ENCODE assay signal across 8 mouse cellular contexts in genomic region chr19:11770205-11770892, GRCm38 (mm10). TPM values are rescaled to one million over a fixed set of nuclear protein-coding genes. Genes with fewer than 3 reads are reported as not detected.
DNase-seq lines count a peak whose midpoint lies in the region; ATAC-seq and TF ChIP-seq lines count a peak whose summit lies in the region.

Gene Mrpl16 (plus strand): TSS chr19:11770391.

- no peak for TF ChIP-seq CTCF in MEL (IDR thresholded peaks at IDR 0.05 in 2 of 3, conservative IDR thresholded peaks at IDR 0.05 in 1 of 3; ENCODE audit: control insufficient read depth in 1 of 3, insufficient read depth in 1 of 3, low read depth in 2 of 3, low read length in 3 of 3, poor library complexity in 1 of 3, severe bottlenecking in 1 of 3)
- TF ChIP-seq CTCF in cerebellum, adult 2 months (IDR thresholded peaks at IDR 0.05; ENCODE audit: borderline replicate concordance, insufficient read depth, low read depth, low read length): no peak
- TF ChIP-seq CTCF in forebrain, postnatal 0 days (IDR thresholded peaks at IDR 0.05; ENCODE audit: low read depth): no peak

- peak within 1 kb of the TSS; percentile 46 for H3K27ac ChIP-seq in MEL (ENCODE audit: control insufficient read depth, low read depth, low read length)
- 0 out of 2 replicates have a peak within 1 kb of the TSS, but pooled peaks have one; percentile 16 for H3K27ac ChIP-seq in cerebellum, adult 2 months (ENCODE audit: insufficient read depth, low read length)
- 0 out of 2 replicates have a peak within 1 kb of the TSS, but pooled peaks have one; percentile 52 for H3K27ac ChIP-seq in forebrain, postnatal 0 days (ENCODE audit: low read depth, low read length)
- H3K27ac ChIP-seq in lung, embryonic 15.5 days: peak within 1 kb of the TSS; percentile 45

- H3K4me2 ChIP-seq in forebrain, postnatal 0 days (ENCODE audit: low read depth): peak within 1 kb of the TSS; percentile 74
- H3K4me2 ChIP-seq in lung, embryonic 15.5 days: peak within 1 kb of the TSS; percentile 76

- H3K36me3 ChIP-seq in MEL (ENCODE audit: control insufficient read depth in 1 of 2, insufficient read depth in 2 of 2, low read length in 2 of 2): peaks cover 8 to 13% of the 10 kb centered on the region in 2 experiments
- peaks cover 19% of the 10 kb centered on the region for H3K36me3 ChIP-seq in forebrain, postnatal 0 days (ENCODE audit: insufficient read depth)
- peaks cover 18% of the 10 kb centered on the region for H3K36me3 ChIP-seq in lung, embryonic 15.5 days

- H3K9ac ChIP-seq in MEL (ENCODE audit: control insufficient read depth, low read depth, low read length, poor library complexity, severe bottlenecking): peak within 1 kb of the TSS; percentile 86
- peak within 1 kb of the TSS; percentile 68 for H3K9ac ChIP-seq in forebrain, postnatal 0 days
- peak within 1 kb of the TSS; percentile 71 for H3K9ac ChIP-seq in lung, embryonic 15.5 days

- no peaks in the 10 kb centered on the region for H3K27me3 ChIP-seq in MEL (ENCODE audit: control insufficient read depth in 1 of 2, insufficient read depth in 2 of 2, low read length in 2 of 2)
- H3K27me3 ChIP-seq in cerebellum, adult 2 months (ENCODE audit: control insufficient read depth, insufficient read depth, low read length): no peaks in the 10 kb centered on the region
- no peaks in the 10 kb centered on the region for H3K27me3 ChIP-seq in forebrain, postnatal 0 days (ENCODE audit: insufficient read depth, low read length)
- no peaks in the 10 kb centered on the region for H3K27me3 ChIP-seq in lung, embryonic 15.5 days

- peak within 1 kb of the TSS; percentile 59 to 96 for H3K4me3 ChIP-seq in MEL (ENCODE audit: control insufficient read depth in 1 of 2, insufficient read depth in 1 of 2, low read depth in 2 of 2, low read length in 2 of 2)
- peak within 1 kb of the TSS; percentile 88 for H3K4me3 ChIP-seq in cerebellum, adult 2 months (replicated peaks; ENCODE audit: insufficient read depth, low read depth, low read length)
- H3K4me3 ChIP-seq in forebrain, postnatal 0 days (ENCODE audit: low read depth, low read length): peak within 1 kb of the TSS; percentile 68
- peak within 1 kb of the TSS; percentile 69 for H3K4me3 ChIP-seq in lung, embryonic 15.5 days

- H3K9me3 ChIP-seq in MEL (replicated peaks; ENCODE audit: insufficient read depth, low read length): no peaks in the 10 kb centered on the region
- H3K9me3 ChIP-seq in forebrain, postnatal 0 days (ENCODE audit: low read length): no peaks in the 10 kb centered on the region
- H3K9me3 ChIP-seq in lung, embryonic 15.5 days: no peaks in the 10 kb centered on the region

- TF ChIP-seq RAD21 in MEL (IDR thresholded peaks at IDR 0.05; ENCODE audit: low read depth, low read length): no peak

- peaks cover 14% of the 10 kb centered on the region for H3K79me2 ChIP-seq in MEL (ENCODE audit: control insufficient read depth, insufficient read depth, low read length, poor library complexity)

- TF ChIP-seq EP300 in MEL (IDR thresholded peaks at IDR 0.05; ENCODE audit: low read depth in 1 of 2, low read length in 2 of 2): peak in 1 of 2 experiments; percentile 41; a peak in 1 of 4 replicates

- ATAC-seq in forebrain, postnatal 0 days: peak; percentile 94
- peak; percentile 87 for ATAC-seq in lung, embryonic 15.5 days (ENCODE audit: borderline replicate concordance, extremely low read depth, low FRiP score, low TSS enrichment)

- peaks cover 7 to 9% of the 10 kb centered on the region in 2 experiments; a peak in 3 of 4 replicates for H3K4me1 ChIP-seq in MEL (ENCODE audit: control insufficient read depth in 1 of 2, insufficient read depth in 2 of 2, low read length in 2 of 2)
- H3K4me1 ChIP-seq in cerebellum, adult 2 months (ENCODE audit: control insufficient read depth, insufficient read depth, low read length): no peaks in the 10 kb centered on the region
- H3K4me1 ChIP-seq in forebrain, postnatal 0 days (ENCODE audit: insufficient read depth): no peaks in the 10 kb centered on the region
- H3K4me1 ChIP-seq in lung, embryonic 15.5 days: peaks cover 10% of the 10 kb centered on the region

- TF ChIP-seq POLR2A in MEL (IDR thresholded peaks at IDR 0.05; ENCODE audit: control insufficient read depth in 1 of 2, insufficient read depth in 1 of 2, low read depth in 1 of 2, low read length in 2 of 2, poor library complexity in 1 of 2): peak; percentile 51 to 89
- peak; percentile 80; the same call in 1 of the 2 replicates for TF ChIP-seq POLR2A in cerebellum, adult 2 months (IDR thresholded peaks at IDR 0.05; ENCODE audit: borderline replicate concordance, insufficient read depth, low read length)

- DNase-seq in MEL (ENCODE audit: low read depth, low spot score): peak; percentile 96
- peak; percentile 90 to 92 for DNase-seq in cerebellum, adult 2 months
- peak; percentile 94 for DNase-seq in forebrain, postnatal 0 days
- DNase-seq in heart, postnatal 4 days: peak; percentile 93
- DNase-seq in layer of hippocampus, adult 8-10 months (ENCODE audit: low spot score in 2 of 2): peak; percentile 82 to 90
- peak; percentile 68 for DNase-seq in ovary, adult 18-20 months (ENCODE audit: low spot score)
- peak; percentile 92 for DNase-seq in thymus, postnatal 0 days (ENCODE audit: low spot score)

- under 1% methylated on average over 30 of the region's 30 CpGs for WGBS in cerebellum, adult 2 months
- WGBS in forebrain, postnatal 0 days: 2% methylated on average over 30 of the region's 30 CpGs
- under 1% methylated on average over 30 of the region's 30 CpGs for WGBS in lung, embryonic 15.5 days

TF ChIP-seq in MEL, 35 proteins besides CTCF, POLR2A, EP300 and RAD21 (continues in another document):
- TF ChIP-seq POLR2AphosphoS2 (IDR thresholded peaks at IDR 0.05; ENCODE audit: low read length) (peak; percentile 57; the same call in 1 of the 2 replicates), ETS1 (IDR thresholded peaks at IDR 0.05; ENCODE audit: low read depth, low read length) (peak; percentile 77), MEF2A (IDR thresholded peaks at IDR 0.05; ENCODE audit: extremely low read depth, insufficient replicate concordance, low read depth, low read length, poor library complexity, severe bottlenecking) (no peak), USF2 (IDR thresholded peaks at IDR 0.05; ENCODE audit: borderline replicate concordance in 1 of 2, insufficient read depth in 1 of 2, low read depth in 1 of 2, low read length in 2 of 2) (no peak), E2F4 (IDR thresholded peaks at IDR 0.05; ENCODE audit: borderline replicate concordance, low read depth, low read length) (no peak; the same call in 1 of the 2 replicates), TCF12 (IDR thresholded peaks at IDR 0.05; ENCODE audit: low read depth, low read length) (peak; percentile 68), ZKSCAN1 (IDR thresholded peaks at IDR 0.05; ENCODE audit: low read depth, low read length) (no peak), ZC3H11A (IDR thresholded peaks at IDR 0.05; ENCODE audit: low read depth, low read length) (0 out of 2 replicates have a peak, but pooled peaks have one; percentile 17), CHD2 (IDR thresholded peaks at IDR 0.05; ENCODE audit: low read length) (no peak), BHLHE40 (IDR thresholded peaks at IDR 0.05; ENCODE audit: borderline replicate concordance, low read depth, low read length) (no peak), MYB (IDR thresholded peaks at IDR 0.05; ENCODE audit: low read depth, low read length) (no peak), POLR2AphosphoS5 (IDR thresholded peaks at IDR 0.05; ENCODE audit: borderline replicate concordance, low read depth, low read length) (no peak), HCFC1 (IDR thresholded peaks at IDR 0.05; ENCODE audit: low read depth, low read length) (peak; percentile 91), NELFE (IDR thresholded peaks at IDR 0.05; ENCODE audit: low read depth, low read length) (peak; percentile 65), GATA1 (IDR thresholded peaks at IDR 0.05; ENCODE audit: low read depth, low read length) (peak; percentile 68), GABPA (IDR thresholded peaks at IDR 0.05; ENCODE audit: low read depth, low read length) (no peak), KAT2A (conservative IDR thresholded peaks at IDR 0.05; ENCODE audit: low read depth, low read length) (peak; percentile 56; the same call in 1 of the 2 replicates), TAL1 (IDR thresholded peaks at IDR 0.05; ENCODE audit: low read length) (no peak), MAZ (IDR thresholded peaks at IDR 0.05; ENCODE audit: low read depth, low read length) (no peak), CHD1 (IDR thresholded peaks at IDR 0.05; ENCODE audit: low read depth, low read length) (no peak), RCOR1 (IDR thresholded peaks at IDR 0.05; ENCODE audit: low read depth, low read length) (no peak), TBP (IDR thresholded peaks at IDR 0.05; ENCODE audit: low read depth, low read length) (peak; percentile 92), SIN3A (IDR thresholded peaks at IDR 0.05; ENCODE audit: low read length) (peak; percentile 89), MYC (IDR thresholded peaks at IDR 0.05; ENCODE audit: low read depth, low read length) (peak; percentile 76; the same call in 1 of the 2 replicates), MAFK (IDR thresholded peaks at IDR 0.05; ENCODE audit: borderline replicate concordance, low read depth, low read length) (no peak), NRF1 (IDR thresholded peaks at IDR 0.05; ENCODE audit: insufficient read depth, low read depth, low read length, poor library complexity, severe bottlenecking) (no peak), JUND (IDR thresholded peaks at IDR 0.05; ENCODE audit: low read depth, low read length) (peak; percentile 87), SMC3 (IDR thresholded peaks at IDR 0.05; ENCODE audit: low read depth, low read length) (no peak), UBTF (IDR thresholded peaks at IDR 0.05; ENCODE audit: borderline replicate concordance, insufficient read depth, low read depth, low read length) (no peak), ZMIZ1 (IDR thresholded peaks at IDR 0.05; ENCODE audit: low read depth, low read length) (0 out of 2 replicates have a peak, but pooled peaks have one; percentile 54)

RNA-seq across cellular contexts. Expression of gene Mrpl16, which starts in this region (rescaled TPM):
- total RNA-seq in MEL (2012; rRNA removed): 58.3 and 59.6 TPM in 2 replicates
- polyA plus RNA-seq in MEL (2012; ENCODE audit: insufficient read depth in 1 of 2, insufficient read length in 2 of 2, low read depth in 1 of 2, low replicate concordance in 2 of 2, missing spikeins in 1 of 2): 10 to 100 TPM in 1 of 2 experiments, not detected in 1; 46.8 TPM
- polyA plus RNA-seq in cerebellum, adult 2 months (2012; rRNA removed): 41.0 and 41.6 TPM in 2 replicates
- total RNA-seq in forebrain, postnatal 0 days (2014; rRNA removed): 27.2 and 30.8 TPM in 2 replicates
- polyA plus RNA-seq in forebrain, postnatal 0 days (2015; fragmentation: Nextera tagmentation; extraction: Ambion mirVana): 46.9 and 52.6 TPM in 2 replicates
- total RNA-seq in heart, postnatal 4 days (2021): 10 to 100 TPM; 88.3 to 89.9 TPM
- 10 to 100 TPM; 34.2 to 38.5 (median 36.3) TPM for total RNA-seq in layer of hippocampus, adult 8-10 months (2022)
- 45.7 and 46.2 TPM in 2 replicates for polyA plus RNA-seq in lung, embryonic 15.5 days (2015; fragmentation: Nextera tagmentation; extraction: Ambion mirVana)
- polyA plus RNA-seq in thymus, postnatal 0 days (2015; fragmentation: Nextera tagmentation; extraction: Ambion mirVana): 52.1 and 54.3 TPM in 2 replicates

Comparison
In these comparisons a context has a peak if more than half of its experiments do, and no peak if none do; other contexts are left out.
1. Peak in every context shown above with its lines: DNase-seq, ATAC-seq, H3K4me3 ChIP-seq and H3K27ac ChIP-seq.